Mouse (Mus musculus) embryonic facial prominence, embryonic 10.5 days (tissue): Measurements from ENCODE around the gene Sptb. TPM values are rescaled to one million over a fixed set of nuclear protein-coding genes. Genes with fewer than 3 reads are reported as not detected.

Source experiments
- DNase-seq: peaks from one replicate; pipeline ENCODE4 v3.0.0-alpha.2; 2017; ENCODE audit warnings: low spot score
- H3K27ac ChIP-seq: fragments of 300-500 bp; sonication (generic); replicated peaks from 2 replicates; pipeline ENCODE4 v1.5.1; 2016; ENCODE audit warnings: mild to moderate bottlenecking
- H3K27me3 ChIP-seq: fragments of 300-500 bp; sonication (generic); replicated peaks from 2 replicates; pipeline ENCODE4 v1.6.1; 2016; ENCODE audit warnings: low read depth, mild to moderate bottlenecking; ENCODE audit not compliant: poor library complexity, severe bottlenecking
- H3K36me3 ChIP-seq: fragments of 300-500 bp; sonication (generic); replicated peaks from 2 replicates; pipeline ENCODE4 v1.6.1; 2016; ENCODE audit warnings: mild to moderate bottlenecking, moderate library complexity
- H3K4me1 ChIP-seq: fragments of 300-500 bp; sonication (generic); 2 replicates; pipeline ENCODE4 v1.6.1; 2016
- H3K4me3 ChIP-seq: fragments of 300-500 bp; sonication (generic); 2 replicates; pipeline ENCODE4 v1.5.1; 2016; ENCODE audit warnings: mild to moderate bottlenecking, moderate library complexity
- H3K9me3 ChIP-seq: fragments of 300-500 bp; sonication (generic); 2 replicates; pipeline ENCODE4 v1.6.1; 2016; ENCODE audit warnings: mild to moderate bottlenecking
- WGBS: fragments of 180-500 bp; shearing (Covaris S2); methylation state at CpG from one replicate; pipeline ENCODE4 v1.1.7; 2016; 5-methylcytosine and 5-hydroxymethylcytosine counted together
- microRNA-seq: library from miRNA; unstranded; fragments of <30 nt; microRNA quantifications from one replicate; pipeline ENCODE4, GENCODE M21; 2017
- polyA plus RNA-seq: library from polyadenylated mRNA; unstranded; fragments of >200 nt; fragmentation: Nextera tagmentation; extraction: Ambion mirVana; gene quantifications from 2 replicates; pipeline ENCODE4 v1.2.1, GENCODE M21; 2016

Sptb gene
- polyA plus RNA-seq, 1 experiment from 2014 or later, result 4.5 TPM

DNA sequence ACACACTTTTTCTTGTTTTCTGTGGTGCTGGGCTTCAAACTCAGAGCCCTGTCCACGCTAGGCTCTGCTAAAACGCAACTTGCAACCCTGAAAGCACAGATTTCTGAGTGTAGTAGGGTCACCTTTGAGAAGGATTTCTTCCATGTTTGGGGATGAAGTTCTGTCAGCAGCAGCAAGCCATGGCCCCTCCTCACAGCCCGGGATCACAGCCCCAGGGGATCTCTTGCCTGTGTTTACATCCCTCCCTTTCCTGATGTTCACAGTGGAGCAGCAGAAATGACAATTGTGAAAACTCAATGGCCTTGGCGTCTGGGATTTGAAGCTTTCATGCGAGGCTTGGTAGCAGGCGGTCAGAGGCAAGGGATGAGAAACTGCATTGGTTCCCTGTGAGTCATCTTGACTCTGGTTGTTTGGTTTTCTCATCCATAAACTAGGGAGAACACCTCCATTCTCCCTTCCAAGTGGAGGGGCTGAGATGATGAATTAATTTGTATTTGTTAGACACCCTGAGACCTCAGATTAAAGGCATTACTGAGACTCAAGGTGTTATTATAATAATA is 179.7 kb downstream of the Sptb start, which contains the start of gene Plekhg3:
Plekhg3 (plus strand) TSS at position 312 of the 560 bp plus-strand sequence.
- H3K27ac ChIP-seq, result no peak within 1 kb of the TSS
- no peaks in the 10 kb centered on the region for H3K36me3 ChIP-seq
- H3K27me3 ChIP-seq, result peaks cover 82% of the 10 kb centered on the region
- no peak for DNase-seq
- H3K4me3 ChIP-seq, result no peak within 1 kb of the TSS
- H3K4me1 ChIP-seq, result peaks cover 52% of the 10 kb centered on the region
- no peaks in the 10 kb centered on the region for H3K9me3 ChIP-seq
- WGBS, result 23% methylated on average over 6 of the region's 6 CpGs

Small RNA genes within 50 kb of the gene (microRNA-seq; reads per million reads assigned to microRNA genes)
- not detected for gene Mir5135

Other genes with a start within 250 kb of the Sptb start
- gene Plekhg3, start 179.7 kb downstream of the Sptb start, polyA plus RNA-seq, result 3.3 and 3.9 TPM in 2 replicates
- 97.1 and 101 TPM in 2 replicates for gene Churc1, start 55.0 kb upstream of the Sptb start, polyA plus RNA-seq
- 50.3 and 50.4 TPM in 2 replicates for gene Fntb, start 55.0 kb upstream of the Sptb start, polyA plus RNA-seq
- gene Gpx2, start 85.0 kb upstream of the Sptb start, polyA plus RNA-seq, result 0.55 and 1.3 TPM in 2 replicates
- 15.7 and 17.3 TPM in 2 replicates for gene Rab15, start 112.4 kb upstream of the Sptb start, polyA plus RNA-seq